Mouse (Mus musculus) adrenal gland, adult 2 months (tissue): Measurements from ENCODE around the gene Epo. TPM values are rescaled to one million over a fixed set of nuclear protein-coding genes. Genes with fewer than 3 reads are reported as not detected.
A peak's percentile ranks its signal among the peaks of the same experiment; 100 is the strongest.

Experiments used
- DNase-seq: peaks from one replicate; pipeline ENCODE4 v3.0.0; 2021
- polyA plus RNA-seq: library from polyadenylated mRNA; depleted of rRNA; stranded (reverse); fragments of >200 nt; gene quantifications from 2 replicates; pipeline ENCODE4 v1.2.3, GENCODE M21; 2012
- total RNA-seq, 2 experiments: library from RNA; stranded (reverse); gene quantifications; 2 replicates each; pipeline ENCODE4 v1.2.3; 2021

Epo gene
- total and polyA plus RNA-seq, 3 experiments, result not detected

GRCm38 (mm10) chr5:137519691-137520550, 13.1 kb downstream of the Epo start:
- DNase-seq, result no peak

DNA sequence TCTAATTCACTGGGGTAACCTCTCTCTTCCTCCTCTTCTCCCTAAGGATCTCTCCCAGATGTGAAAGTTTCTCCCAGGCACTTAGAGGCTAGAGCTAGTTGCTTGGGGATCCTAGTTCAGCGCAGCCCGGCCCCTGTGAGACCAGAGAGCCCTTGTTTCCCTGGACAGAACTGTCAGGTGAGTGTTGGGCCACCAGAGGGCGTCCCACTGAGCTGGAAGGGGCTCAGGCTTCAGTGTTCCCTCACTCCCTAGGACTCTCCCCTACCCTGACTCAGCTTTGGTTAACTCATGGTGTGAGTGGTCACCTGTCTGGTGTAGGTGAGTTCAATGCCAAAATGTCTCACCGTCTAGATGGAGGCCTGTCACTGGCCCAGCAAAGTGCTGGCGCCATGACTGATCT, 14.6 kb downstream of the Epo start, which contains the start of gene Gigyf1:
Gene Gigyf1 (plus strand): TSS at position 113 of the 400 bp plus-strand sequence.
- peak; percentile 53 for DNase-seq

DNA sequence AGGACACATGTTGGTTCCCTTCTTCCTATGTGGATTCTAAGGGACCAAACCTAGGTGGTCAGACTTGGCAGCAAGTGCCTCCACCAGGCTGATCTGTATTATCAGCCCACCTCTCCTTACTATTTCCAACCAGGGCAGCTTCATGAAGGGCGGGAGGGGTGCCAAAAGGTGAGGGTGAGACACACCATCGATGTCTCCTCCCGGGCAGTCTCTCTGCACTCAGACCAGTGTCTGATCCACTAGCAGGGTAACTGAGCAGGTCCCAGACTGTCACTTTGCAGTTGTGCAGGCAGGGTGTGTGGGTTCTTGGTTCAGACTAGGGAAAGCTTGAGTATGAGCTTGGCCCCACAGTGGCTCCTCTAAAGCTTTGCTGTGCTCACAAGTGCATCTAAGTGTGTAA, 18.2 kb downstream of the Epo start:
- no peak for DNase-seq

DNA sequence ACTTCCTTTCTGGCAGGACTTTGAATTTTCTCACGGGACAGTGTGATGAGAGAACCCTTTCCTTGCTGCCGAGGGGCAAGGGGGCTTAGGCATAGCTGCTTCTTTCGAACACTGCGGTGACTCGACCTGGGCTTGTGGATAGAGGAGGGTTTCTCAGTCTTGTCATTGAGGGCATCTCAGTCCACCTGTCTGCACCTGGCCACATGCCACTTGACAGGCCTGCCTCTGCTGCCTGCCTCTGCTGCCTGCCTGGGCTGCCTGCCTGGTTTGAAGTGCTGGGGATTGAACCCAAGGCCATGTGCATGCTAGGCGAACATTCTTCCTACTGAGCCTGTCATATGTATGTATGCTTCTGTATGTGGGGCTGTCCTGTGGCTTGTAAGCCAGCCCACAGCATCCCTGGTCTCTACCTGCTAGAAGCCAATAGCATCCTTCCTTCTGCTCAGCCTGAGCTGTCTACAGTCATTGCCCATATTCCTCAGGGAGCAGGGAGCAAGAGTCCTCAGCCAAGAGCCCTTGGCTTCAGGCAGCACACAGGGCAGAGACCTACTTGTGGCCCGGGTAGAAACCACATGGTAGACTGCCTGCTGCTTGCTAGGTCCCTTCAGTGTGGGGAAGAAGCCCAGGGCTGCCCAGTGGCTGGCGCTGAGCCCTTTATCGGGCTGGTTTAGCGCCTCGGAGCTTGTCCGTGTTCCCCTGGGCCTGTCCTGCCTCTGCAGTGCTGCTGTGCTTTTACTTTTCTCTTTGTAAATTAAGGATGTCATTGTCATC, 18.9 kb downstream of the Epo start:
- no peak for DNase-seq

DNA sequence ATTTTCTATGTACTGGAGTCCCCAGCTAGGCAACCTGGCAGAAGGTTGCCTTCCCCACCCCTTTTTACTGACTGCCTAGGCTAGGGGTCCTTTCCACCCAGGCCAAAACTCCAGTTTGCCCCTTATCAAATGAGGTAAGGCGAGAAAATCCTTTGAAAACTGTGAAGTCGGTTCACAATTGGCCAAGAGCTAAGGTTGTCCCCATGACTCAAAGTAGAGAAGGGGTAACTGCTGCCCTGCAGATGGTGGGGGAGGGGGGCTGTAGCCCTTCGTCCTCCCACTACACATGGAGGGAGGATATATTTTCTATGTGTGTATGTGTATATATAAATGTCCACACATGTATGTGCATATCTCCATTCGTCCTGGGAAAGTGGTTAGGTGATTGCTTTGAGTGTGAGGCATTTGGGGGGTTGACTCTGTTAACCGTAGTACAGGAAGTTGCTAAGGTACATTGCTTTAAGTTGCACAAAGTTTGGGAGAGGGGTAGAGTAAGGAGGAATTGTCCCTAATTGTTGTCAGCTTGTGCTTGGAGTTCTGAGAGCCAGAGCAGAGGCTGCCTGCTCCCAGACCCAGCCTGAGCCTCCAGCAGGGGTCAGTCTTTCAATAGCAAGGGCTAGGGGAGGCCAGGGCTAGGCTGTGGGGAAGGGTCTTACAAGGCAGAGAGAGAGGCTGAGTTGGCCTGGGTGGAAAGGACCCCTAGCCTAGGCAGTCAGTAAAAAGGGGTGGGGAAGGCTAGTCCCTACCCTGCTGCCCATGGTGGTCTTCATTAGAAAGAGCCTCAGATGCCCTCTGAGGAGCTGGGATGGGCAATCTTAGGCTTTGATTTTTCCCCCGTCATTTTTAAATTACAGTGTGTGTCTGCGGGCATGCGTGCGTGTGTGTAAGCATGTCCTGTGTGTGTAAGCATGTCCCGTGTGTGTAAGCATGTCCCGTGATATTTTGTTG, 19.9 kb downstream of the Epo start:
- DNase-seq, result no peak

DNA sequence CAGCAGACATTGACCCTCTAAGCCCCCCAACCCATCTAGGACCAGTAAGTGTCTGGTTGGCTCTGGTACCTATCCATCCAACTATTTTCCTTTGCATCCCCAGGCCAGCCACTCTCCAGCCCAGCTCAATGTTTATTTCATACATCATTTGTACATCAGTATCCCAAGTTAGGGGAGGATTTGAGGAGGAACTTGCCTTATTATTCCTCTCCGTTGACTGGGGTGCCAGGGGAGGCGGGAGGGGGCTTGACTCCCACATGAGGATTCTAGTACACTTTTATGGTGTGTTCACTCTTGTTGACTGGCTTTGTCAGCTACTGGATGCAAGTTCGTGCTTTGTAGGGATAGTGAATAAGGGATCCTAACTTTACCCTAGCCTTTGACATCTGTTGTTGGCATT, 21.3 kb downstream of the Epo start:
- DNase-seq, result no peak

DNA sequence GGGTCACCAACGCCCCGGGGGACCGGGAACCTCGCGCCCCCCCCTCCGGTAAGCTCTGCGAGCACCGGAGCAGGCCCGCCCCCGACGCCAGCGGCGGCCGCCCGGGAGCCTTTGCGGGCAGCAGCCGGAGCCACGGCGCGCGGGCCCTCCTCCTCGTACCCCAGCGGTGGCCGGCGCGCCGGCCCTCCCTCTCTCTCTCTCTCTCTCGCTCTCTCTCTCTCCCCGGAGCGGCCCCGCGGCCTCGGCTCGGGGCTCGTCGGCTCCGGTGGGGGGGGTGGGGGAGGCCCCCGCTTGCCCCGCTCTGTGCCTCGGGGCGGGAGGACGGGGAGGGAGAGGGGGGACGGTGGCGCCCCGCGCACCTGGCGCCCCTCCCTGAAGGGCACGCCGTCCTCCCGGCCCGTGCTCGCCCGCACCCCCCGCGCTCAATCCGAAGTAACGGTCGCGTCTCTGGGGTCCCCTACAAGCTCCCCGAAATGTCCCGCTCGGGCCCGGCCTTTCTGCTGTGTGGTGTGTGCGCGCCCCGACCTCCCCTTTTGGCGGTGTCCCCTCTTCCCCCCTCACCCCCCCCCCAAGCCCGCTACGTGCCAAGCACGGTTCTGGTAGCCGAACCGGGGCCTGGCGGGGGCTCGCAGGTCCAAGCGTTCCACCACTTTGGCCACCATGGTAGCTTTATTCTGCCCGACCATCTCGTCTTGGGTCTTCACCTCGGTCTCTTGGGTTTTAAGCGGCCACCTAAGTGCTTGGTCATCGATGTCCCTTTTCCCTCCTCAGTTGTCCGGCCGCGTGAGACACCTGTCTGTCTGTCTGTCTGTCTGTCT, 22.3 kb downstream of the Epo start:
- DNase-seq, result no peak

- DNase-seq, result peak; percentile 91
Measured at GRCm38 (mm10) chr5:137510014-137510501, 23.0 kb downstream of the Epo start.

DNA sequence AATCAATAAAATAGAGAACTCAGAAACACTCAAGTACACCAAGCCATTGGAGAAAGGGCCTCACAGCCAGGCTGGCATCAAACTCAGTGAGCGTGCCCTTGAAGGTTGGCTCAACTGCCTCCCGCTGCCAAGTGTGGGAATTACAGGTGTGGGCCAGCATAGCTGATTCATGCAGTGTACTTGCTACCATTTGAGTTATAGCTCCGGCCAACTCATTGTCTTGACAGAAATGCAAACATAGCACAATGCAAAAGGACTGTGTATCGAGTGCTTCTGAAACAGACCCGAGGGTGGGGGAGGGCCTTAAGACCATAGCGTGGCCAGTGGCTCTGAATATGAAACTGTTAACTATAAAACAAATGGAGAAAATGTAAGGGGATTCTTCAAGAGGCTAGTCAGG, 29.0 kb downstream of the Epo start:
- DNase-seq, result peak; percentile 51

- DNase-seq, result no peak
Measured at GRCm38 (mm10) chr5:137502667-137503110, 30.4 kb downstream of the Epo start.

DNA sequence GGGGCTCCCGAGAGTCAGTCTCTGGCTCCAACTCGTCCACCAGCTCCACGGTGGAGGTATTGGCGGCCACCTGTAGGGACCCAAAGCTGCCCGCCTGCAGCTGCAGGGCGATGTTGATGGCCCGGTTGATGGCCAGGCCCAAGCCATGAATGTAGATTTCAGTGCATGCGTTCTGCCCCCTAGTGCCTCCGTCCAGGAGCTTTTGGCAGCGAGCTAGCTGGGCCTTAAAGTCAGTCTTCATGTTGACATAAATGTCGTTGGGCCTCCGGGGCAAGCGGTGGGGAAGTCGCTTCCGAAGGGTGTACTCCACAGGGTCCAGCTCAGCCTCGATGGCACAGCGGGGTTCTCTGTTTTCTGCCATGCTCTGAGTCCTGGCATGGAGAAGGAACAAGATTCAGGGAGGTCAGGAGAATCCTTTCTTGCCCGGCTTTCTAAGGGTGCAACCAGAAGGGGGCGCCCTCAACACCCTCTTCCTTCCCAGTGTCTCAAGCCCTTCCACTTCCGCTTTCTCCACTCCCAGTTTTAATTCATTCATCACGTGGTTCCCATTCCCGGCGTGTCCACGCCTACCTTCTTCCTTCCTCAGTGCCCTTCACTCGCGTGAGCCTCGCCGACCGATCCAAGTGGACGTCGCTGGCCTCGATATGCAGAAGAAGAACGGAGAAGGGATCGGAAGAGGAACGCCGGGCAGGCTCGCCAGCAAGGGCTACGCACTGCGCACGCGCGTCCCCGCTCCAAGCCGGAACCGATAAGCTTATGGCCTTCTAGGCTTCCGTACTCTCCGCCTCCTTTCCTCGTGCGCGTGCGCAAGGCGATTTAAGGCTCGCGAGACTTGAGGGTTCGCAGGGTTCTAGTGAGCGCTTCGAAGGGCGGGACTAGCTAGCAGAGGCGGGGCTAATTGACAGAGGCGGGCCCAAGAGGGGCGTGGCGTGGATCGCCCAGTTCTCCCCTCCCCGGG, 31.1 kb downstream of the Epo start, which contains the start of gene Pop7:
Gene Pop7 (minus strand): TSS at position 810 of the 958 bp plus-strand sequence.
- peak; percentile 100 for DNase-seq

- DNase-seq, result no peak
Measured at GRCm38 (mm10) chr5:137500186-137500585, 32.9 kb downstream of the Epo start.

GRCm38 (mm10) chr5:137493831-137494230, 39.2 kb downstream of the Epo start:
- no peak for DNase-seq

GRCm38 (mm10) chr5:137491559-137491958, 41.5 kb downstream of the Epo start:
- no peak for DNase-seq

DNA sequence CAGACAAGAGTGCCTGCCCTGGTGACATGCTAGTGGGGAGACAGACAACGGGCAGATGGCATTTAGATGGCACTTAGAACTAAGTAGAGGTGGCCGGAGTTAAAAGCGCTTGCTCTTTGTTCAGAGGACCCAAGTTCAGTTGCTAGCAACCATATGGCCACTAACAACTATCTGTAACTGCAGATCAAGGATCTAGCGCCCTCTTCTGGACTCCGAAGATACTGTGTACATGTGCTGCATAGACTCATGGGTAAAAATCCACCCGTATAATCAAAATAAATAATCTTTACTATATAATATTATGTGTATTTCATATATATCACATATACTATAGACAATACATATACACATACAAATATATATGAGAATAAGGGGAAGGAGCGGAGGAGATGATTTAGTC, 45.4 kb downstream of the Epo start:
- DNase-seq, result no peak

GRCm38 (mm10) chr5:137485851-137486155, 47.2 kb downstream of the Epo start:
- DNase-seq, result no peak

GRCm38 (mm10) chr5:137485071-137485850, 47.8 kb downstream of the Epo start:
- no peak for DNase-seq

- peak; percentile 61 for DNase-seq
Measured at GRCm38 (mm10) chr5:137481897-137482296, 51.1 kb downstream of the Epo start.

DNA sequence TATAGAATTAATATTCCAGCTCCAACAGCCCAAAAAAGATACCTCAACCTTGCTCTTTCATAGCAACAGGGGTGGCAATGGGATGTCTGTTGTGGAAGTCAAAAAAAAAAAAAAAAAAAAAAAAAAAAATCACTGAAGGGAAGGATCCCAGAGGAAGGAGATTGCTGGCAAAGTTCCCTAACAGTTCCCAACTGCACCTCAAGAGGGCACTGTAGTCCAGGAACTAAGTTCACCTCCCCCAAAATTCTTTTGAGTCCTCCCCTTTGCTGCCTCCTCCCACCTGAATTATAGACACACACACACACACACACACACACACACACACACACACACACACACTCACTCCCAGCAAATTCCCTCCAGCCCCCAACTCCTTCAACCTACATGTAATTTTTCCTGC, 51.9 kb downstream of the Epo start:
- peak; percentile 76 for DNase-seq
